Mouse (Mus musculus): ENCODE data around the gene Dlec1. TPM values are rescaled to one million over a fixed set of nuclear protein-coding genes. Genes with fewer than 3 reads are reported as not detected.
A peak's percentile ranks its signal among the peaks of the same experiment; 100 is the strongest.

The Dlec1 gene
- polyA plus RNA-seq (2016; fragmentation: Nextera tagmentation; extraction: Ambion mirVana), result 0.87 and 1.2 TPM in 2 replicates

DNA sequence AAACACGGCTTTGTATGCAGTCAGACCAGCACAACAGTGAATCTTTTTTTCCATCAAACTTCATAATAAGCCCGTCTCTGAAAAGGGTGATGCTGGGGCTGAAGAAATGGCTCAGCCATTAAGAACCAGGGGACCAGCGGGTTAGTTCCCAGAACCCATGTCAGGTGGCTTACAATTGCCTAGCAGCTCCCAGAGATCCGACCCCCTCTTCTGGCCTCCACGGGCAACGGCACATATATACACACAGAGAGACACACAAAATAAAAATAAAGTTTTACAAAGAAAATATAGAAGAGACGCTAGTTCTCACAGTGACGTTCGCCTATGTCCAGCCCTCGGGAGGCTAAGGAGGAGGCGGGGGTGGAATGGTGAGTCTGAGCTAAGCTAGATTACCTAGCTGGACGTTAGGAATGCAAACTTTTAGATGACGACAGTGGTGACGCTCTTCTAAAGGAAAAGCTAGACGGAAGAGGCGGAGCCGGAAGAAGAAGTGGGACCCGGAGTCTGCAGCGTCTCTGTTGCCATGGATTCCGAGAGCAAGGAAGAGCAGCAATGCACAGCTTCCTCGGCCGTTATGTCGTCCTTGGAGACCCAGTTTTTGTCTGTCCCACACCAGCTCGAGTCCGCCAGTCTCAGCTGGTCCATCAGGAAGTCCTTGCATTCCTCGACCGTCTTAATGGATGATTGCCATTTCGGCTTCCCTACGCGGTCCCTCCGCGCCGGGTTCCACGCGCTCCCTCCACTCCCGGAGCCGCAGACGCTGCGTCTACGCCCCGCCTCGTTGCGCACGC, at the start of gene Dlec1:
TSS of gene Dlec1 (plus strand) at position 487 of the 791 bp plus-strand sequence.
- Histone ChIP-seq H3K27ac (peak within 1 kb of the TSS; percentile 77), H3K9me3 (no peaks in the 10 kb centered on the region), H3K4me3 (peak within 1 kb of the TSS; percentile 66), H3K4me1 (peaks cover 17% of the 10 kb centered on the region), H3K27me3 (ENCODE audit: insufficient read depth, poor library complexity, severe bottlenecking) (peaks cover 21% of the 10 kb centered on the region), H3K36me3 (no peaks in the 10 kb centered on the region)
- WGBS, result 3% methylated on average over 44 of the region's 44 CpGs
- peak; percentile 93 for DNase-seq (ENCODE audit: low spot score)

DNA sequence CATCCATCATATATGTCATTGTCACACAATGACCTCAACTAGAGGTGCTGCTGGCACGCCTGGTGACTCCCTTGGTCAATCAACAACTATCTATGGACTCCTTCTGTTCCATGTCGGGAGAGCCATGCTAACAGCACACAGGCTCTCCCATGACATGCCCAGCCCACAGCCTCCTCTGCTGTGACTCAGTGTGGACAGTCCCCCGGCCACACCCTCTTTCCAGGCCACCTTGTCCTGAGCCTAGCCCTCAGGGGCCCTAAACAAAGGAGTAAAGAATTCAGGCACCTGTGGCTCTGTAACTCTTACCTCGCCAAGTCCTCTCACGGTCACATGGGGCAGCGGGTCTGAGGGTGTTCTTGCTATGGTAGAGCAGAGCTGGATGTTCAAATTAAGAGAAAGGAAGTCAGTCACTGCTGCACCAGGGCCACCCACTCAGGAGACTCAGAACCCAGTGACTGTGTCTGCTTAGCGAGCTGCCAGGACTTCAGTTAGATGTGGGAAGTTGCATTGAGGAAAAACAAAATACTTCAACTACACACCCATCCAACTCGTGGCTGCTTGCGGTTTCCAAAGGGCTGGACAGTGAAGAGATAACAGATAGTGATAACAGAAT, 48.2 kb upstream of the Dlec1 start:
- no peaks in the 10 kb centered on the region for H3K9me3 ChIP-seq

DNA sequence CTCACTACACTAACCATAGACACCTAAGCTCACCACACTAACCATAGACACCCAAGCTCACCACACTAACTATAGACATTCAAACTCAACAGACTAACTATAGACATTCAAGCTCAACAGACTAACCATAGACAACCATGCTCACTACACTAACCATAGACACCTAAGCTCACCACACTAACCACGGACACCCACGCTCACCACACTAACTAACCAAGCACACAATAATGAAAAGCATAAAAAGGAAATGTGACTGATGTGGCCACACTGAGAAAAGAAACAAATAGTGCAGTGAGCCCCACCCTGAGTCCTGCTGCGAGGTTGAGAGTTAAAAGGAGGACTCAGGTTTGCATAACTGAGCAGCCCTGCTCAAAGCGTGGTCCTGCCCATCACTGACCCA, 46.9 kb upstream of the Dlec1 start:
- Histone ChIP-seq H3K4me1 (peaks cover 54% of the 10 kb centered on the region), H3K36me3 (no peaks in the 10 kb centered on the region), H3K27me3 (ENCODE audit: insufficient read depth, poor library complexity, severe bottlenecking) (peaks cover 19% of the 10 kb centered on the region; the same call in 1 of the 2 replicates), H3K27ac (no peak overlapping the region), H3K9me3 (no peaks in the 10 kb centered on the region), H3K4me3 (no peak overlapping the region)
- 82% methylated on average over 4 of the region's 4 CpGs for WGBS
- DNase-seq (ENCODE audit: low spot score), result no peak

More for the DNA sequence above, 48.2 kb upstream of the Dlec1 start:
- H3K27ac ChIP-seq, result no peak overlapping the region
- no peak overlapping the region for H3K4me3 ChIP-seq
- no peak for DNase-seq (ENCODE audit: low spot score)
- 66% methylated on average over 9 of the region's 9 CpGs for WGBS
- H3K27me3 ChIP-seq (ENCODE audit: insufficient read depth, poor library complexity, severe bottlenecking), result peaks cover 16% of the 10 kb centered on the region; the same call in 1 of the 2 replicates
- peaks cover 54% of the 10 kb centered on the region for H3K4me1 ChIP-seq
- no peaks in the 10 kb centered on the region for H3K36me3 ChIP-seq

DNA sequence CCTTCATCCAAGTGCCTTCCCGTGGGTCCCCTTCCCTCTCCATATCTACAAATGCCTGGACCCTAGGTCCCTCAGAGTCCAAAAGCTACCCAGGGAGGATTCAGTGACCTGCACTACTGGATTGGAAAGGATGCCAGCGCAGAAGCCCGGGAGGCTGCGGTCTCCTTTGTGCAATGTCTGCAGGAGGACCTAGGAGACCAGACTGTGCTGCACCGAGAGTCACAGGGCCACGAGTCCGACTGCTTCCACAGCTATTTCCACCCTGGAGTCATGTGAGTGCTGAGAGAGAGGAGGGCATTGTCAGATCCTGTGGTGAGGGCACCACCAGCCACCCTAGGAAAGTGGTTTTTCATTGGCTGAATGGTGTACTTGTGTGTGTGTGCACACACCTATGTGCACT, 44.0 kb upstream of the Dlec1 start:
- no peak for DNase-seq (ENCODE audit: low spot score)
- Histone ChIP-seq H3K4me3 (no peak overlapping the region), H3K27me3 (ENCODE audit: insufficient read depth, poor library complexity, severe bottlenecking) (peaks cover 27% of the 10 kb centered on the region; the same call in 1 of the 2 replicates), H3K27ac (peak overlapping the region; percentile 13; the same call in 1 of the 2 replicates), H3K9me3 (no peaks in the 10 kb centered on the region), H3K4me1 (peaks cover 47% of the 10 kb centered on the region), H3K36me3 (no peaks in the 10 kb centered on the region)
- WGBS, result 69% methylated on average over 7 of the region's 7 CpGs

DNA sequence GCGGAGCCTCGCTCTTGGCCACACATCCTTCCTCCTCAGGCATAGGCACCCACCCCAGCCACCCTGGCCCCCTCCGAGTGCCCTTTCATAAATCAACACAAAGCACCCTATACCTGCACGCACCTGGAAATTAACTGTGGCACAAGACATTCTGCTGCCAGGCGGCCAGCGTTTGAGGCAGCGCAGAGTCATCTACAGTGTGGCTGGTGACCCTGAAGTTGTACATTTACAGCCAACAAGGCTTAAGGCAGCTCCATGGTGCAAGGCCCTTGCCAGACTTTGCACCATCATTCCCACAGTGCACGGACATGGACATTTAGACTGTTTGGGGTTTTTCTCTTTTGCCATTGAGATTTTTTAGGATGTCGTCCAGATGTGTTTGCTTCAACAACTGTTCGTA, 41.6 kb upstream of the Dlec1 start:
- H3K27me3 ChIP-seq (ENCODE audit: insufficient read depth, poor library complexity, severe bottlenecking), result peaks cover 28% of the 10 kb centered on the region; the same call in 1 of the 2 replicates
- DNase-seq (ENCODE audit: low spot score), result no peak
- peaks cover 43% of the 10 kb centered on the region for H3K4me1 ChIP-seq
- no peak overlapping the region for H3K4me3 ChIP-seq
- no peaks in the 10 kb centered on the region for H3K36me3 ChIP-seq
- 86% methylated on average over 10 of the region's 10 CpGs for WGBS
- no peaks in the 10 kb centered on the region for H3K9me3 ChIP-seq
- H3K27ac ChIP-seq, result no peak overlapping the region

DNA sequence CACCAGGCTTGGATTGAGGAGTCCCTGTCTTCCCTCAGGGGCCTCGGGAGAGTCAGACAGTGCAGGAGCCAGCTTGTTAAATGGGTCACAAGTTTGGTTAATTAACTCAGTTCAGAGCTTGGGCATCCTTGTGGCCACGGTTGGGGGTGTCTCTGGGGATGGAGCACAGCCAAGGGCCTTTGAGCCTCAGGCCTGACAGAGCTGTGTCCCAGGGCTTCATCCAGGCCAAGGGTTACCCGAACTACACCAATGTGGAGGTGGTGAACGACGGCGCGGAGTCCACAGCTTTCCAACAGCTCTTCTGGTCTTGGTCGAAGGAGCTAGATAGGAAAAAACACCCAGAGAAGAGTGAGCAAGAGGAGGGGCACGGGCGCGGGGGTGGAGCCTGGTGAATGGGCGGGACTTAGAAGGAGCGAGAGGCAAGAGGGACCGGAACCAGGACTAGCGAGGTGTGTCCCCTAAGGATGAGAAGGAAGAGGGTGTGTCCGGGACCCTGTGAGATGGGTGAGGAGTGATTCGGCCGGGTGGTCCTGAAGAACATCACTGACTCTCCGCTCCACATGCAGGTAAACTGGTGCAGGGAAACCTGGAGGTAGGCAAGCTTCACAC, 39.1 kb upstream of the Dlec1 start:
- WGBS, result 21% methylated on average over 19 of the region's 19 CpGs
- Histone ChIP-seq H3K27me3 (ENCODE audit: insufficient read depth, poor library complexity, severe bottlenecking) (peaks cover 40% of the 10 kb centered on the region; the same call in 1 of the 2 replicates), H3K36me3 (no peaks in the 10 kb centered on the region), H3K4me3 (peak overlapping the region; percentile 19; the same call in 1 of the 2 replicates), H3K9me3 (no peaks in the 10 kb centered on the region), H3K4me1 (peaks cover 29% of the 10 kb centered on the region), H3K27ac (no peak overlapping the region; the same call in 1 of the 2 replicates)
- DNase-seq (ENCODE audit: low spot score), result no peak

DNA sequence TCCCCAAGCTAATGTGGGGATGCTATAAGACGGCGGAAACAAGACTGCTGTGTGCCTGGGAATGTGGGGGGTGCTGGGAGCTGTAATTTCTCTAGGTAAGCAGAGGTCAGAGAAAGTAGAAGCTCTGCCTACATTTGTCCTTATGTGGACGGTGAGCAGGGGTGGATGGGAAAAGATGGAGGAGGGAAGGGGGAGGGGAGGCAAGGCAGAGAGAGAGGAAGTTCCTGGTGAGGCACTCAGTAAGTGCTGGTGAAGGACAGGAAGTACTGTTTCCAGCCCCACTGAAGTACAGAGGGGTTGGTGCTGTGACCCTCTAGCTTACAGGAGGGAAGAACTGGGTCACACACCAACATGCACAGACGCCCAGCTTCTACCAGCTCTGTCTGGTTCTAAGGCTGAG, 38.0 kb upstream of the Dlec1 start:
- Histone ChIP-seq H3K27ac (peak overlapping the region; percentile 10), H3K4me3 (no peak overlapping the region), H3K9me3 (no peaks in the 10 kb centered on the region), H3K27me3 (ENCODE audit: insufficient read depth, poor library complexity, severe bottlenecking) (peaks cover 40% of the 10 kb centered on the region; the same call in 1 of the 2 replicates), H3K36me3 (no peaks in the 10 kb centered on the region), H3K4me1 (peaks cover 26% of the 10 kb centered on the region)
- WGBS, result 64% methylated on average over 4 of the region's 4 CpGs
- no peak for DNase-seq (ENCODE audit: low spot score)

DNA sequence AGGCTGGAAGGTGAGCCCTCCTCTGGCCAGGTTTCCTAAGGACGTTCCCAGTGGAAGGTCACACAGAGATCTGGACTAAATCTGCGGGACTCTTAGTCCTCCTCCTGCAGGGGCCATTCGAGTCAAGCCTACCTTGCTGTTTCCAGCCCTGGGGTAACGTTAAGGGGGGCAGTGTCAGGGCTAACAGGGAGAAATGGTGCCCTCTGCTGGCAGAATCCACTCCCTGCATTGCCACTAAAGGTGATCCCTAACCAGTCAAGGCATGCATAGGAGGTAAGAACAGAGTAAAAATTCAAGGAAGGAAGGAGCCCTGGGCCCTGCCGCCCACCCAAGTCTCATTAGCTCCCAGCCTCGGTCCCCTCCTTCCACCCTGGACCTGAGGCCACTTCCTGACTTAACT, 34.7 kb upstream of the Dlec1 start:
- H3K4me3 ChIP-seq, result no peak overlapping the region
- no peak for DNase-seq (ENCODE audit: low spot score)
- 4% methylated on average over 6 of the region's 6 CpGs for WGBS
- H3K36me3 ChIP-seq, result peaks cover 15% of the 10 kb centered on the region
- peaks cover 19% of the 10 kb centered on the region for H3K4me1 ChIP-seq
- H3K9me3 ChIP-seq, result no peaks in the 10 kb centered on the region
- H3K27me3 ChIP-seq (ENCODE audit: insufficient read depth, poor library complexity, severe bottlenecking), result peaks cover 23% of the 10 kb centered on the region; the same call in 1 of the 2 replicates
- no peak overlapping the region for H3K27ac ChIP-seq

DNA sequence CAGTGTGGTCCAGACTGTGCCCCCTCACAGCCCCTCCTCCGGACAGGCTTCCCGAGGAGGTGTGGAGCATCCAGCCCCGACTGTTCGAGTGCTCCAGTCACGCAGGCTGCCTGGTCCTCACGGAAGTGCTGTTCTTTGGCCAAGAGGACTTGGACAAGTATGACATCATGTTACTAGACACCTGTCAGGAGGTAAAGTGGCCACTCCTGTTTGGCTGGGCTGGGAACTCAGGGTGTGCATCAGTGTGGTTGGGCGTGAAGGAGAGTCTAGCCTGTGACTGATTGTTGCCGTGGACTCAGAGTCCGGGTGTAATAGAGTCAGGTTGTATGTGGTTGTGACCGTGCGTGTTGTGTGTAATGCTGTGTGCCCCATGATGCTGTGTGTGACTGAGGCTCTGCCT, 34.0 kb upstream of the Dlec1 start:
- Histone ChIP-seq H3K36me3 (peaks cover 18% of the 10 kb centered on the region), H3K9me3 (no peaks in the 10 kb centered on the region), H3K27ac (no peak overlapping the region), H3K4me1 (peaks cover 22% of the 10 kb centered on the region), H3K4me3 (no peak overlapping the region), H3K27me3 (ENCODE audit: insufficient read depth, poor library complexity, severe bottlenecking) (peaks cover 22% of the 10 kb centered on the region; the same call in 1 of the 2 replicates)
- DNase-seq (ENCODE audit: low spot score), result no peak
- WGBS, result 89% methylated on average over 11 of the region's 11 CpGs

DNA sequence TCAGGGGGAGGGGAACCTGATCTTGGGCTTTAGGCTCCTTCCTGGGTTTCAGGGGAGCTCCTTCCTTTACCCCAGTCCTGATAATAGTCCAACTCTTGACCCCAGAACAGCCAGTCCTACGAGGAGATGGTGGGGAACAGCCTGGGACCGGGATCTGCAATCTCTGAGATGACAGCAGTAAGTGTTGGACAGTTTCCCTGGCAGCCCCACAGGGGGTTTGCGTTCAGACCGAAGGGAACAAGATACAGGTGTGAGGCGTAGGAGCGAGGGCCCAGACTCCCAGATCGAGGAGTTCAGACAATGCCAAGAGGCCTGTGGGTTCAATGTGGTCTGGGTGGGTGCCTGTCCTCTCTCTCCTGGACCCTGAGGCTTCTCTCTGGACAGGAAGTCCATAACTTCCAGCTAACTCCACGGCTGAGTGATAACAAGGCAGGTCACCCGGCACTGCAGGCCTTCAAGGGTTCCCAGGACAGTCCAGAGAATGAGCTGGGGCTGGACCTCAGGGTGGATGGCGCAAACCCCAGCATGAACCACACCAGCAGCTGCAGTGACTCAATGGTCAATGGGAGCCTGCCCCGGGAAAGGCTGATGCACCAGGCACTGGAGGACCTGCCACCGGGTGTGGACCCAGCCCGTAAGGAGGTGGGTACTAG, 32.0 kb upstream of the Dlec1 start:
- Histone ChIP-seq H3K36me3 (peaks cover 31% of the 10 kb centered on the region), H3K9me3 (no peaks in the 10 kb centered on the region), H3K4me1 (peaks cover 21% of the 10 kb centered on the region), H3K27ac (no peak overlapping the region), H3K4me3 (no peak overlapping the region), H3K27me3 (ENCODE audit: insufficient read depth, poor library complexity, severe bottlenecking) (peaks cover 16% of the 10 kb centered on the region; the same call in 1 of the 2 replicates)
- DNase-seq (ENCODE audit: low spot score), result no peak
- 73% methylated on average over 13 of the region's 13 CpGs for WGBS

DNA sequence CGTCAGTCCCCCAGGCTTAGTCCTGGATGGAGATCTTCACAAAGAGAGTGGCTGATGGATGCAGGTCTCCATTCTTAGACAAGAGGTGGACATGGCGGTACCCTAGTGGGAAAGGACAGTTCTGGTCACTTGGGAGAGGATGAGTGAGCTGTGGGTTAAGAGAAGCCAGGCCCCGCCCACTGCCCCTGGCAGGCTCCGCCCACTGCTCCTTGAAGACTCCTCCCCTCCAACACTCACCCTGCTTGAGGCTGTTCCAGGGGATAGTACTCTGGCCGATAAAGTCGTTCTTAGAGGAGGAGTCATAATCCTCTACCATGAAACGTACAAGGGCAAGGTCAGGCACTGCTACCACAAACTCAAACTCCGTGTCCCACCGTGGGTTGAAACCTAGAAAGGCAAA, 30.5 kb upstream of the Dlec1 start:
- Histone ChIP-seq H3K27me3 (ENCODE audit: insufficient read depth, poor library complexity, severe bottlenecking) (0 out of 2 replicates have a peak, but pooled peaks cover 1% of the 10 kb centered on the region), H3K36me3 (peaks cover 42% of the 10 kb centered on the region), H3K4me1 (peaks cover 29% of the 10 kb centered on the region), H3K27ac (no peak overlapping the region), H3K9me3 (no peaks in the 10 kb centered on the region), H3K4me3 (no peak overlapping the region)
- no peak for DNase-seq (ENCODE audit: low spot score)
- 77% methylated on average over 9 of the region's 9 CpGs for WGBS

DNA sequence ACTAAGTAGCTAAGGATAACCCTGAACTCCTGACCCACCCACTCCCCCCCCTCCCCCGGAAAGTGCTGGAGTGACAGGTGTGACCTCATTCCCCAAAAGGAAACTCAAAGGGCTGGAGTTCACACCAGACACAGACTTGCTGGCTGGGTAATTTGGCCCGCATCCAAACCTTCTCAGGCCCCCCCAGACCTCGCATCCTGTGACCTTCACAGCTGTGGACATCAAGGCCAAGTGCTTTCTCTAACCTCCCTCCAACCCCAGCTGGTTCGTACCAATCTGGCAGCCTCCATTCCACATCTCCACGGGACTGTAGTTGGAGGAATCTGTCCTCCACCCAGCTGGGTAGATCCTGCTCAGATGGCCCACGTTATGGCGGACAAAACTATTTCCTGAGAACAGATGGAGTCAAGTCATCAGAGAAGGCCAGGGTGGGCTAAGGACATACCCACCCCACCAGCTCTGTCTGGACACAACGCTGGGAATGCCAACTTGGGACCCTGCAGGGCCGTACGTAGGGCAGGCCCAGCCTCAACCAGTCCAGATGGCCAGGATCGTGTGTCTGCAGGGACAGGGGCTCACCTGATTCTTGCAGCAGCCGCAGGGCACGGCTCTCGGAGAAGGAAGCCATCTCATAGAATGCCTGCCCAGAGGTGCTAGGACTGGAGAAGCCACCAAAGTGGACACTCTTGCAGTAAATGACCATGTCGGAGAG, 28.9 kb upstream of the Dlec1 start:
- 82% methylated on average over 15 of the region's 15 CpGs for WGBS
- Histone ChIP-seq H3K36me3 (peaks cover 48% of the 10 kb centered on the region), H3K27me3 (ENCODE audit: insufficient read depth, poor library complexity, severe bottlenecking) (no peaks in the 10 kb centered on the region), H3K27ac (0 out of 2 replicates have a peak overlapping the region, but pooled peaks have one; percentile 23), H3K4me1 (peaks cover 29% of the 10 kb centered on the region), H3K4me3 (no peak overlapping the region), H3K9me3 (no peaks in the 10 kb centered on the region)
- no peak for DNase-seq (ENCODE audit: low spot score)
